Mouse (Mus musculus): ENCODE measurements around the gene Abhd4.

GRCm38 (mm10) chr14:54219256-54219655 lies 34.7 kb upstream of the Abhd4 start:
- TF ChIP-seq POLR2A (IDR thresholded peaks at IDR 0.05; ENCODE audit: borderline replicate concordance, low read depth, low read length) (no peak), CTCF (IDR thresholded peaks at IDR 0.05; ENCODE audit: low read depth, low read length) (no peak)
